Mouse (Mus musculus) lung, postnatal 0 days (tissue): ENCODE measurements around the gene Esp18. TPM values are rescaled to one million over a fixed set of nuclear protein-coding genes. Genes with fewer than 3 reads are reported as not detected.

ENCODE experiments used
- ATAC-seq: fragments of 200-750 bp; cut with Nextera tagmentation; 2 replicates; pipeline ENCODE4 v1.8.0; 2017; ENCODE audit warnings: moderate library complexity
- DNase-seq: peaks from one replicate; pipeline ENCODE4 v3.0.0-alpha.2; 2016; ENCODE audit warnings: low spot score
- H3K27ac ChIP-seq: fragments of 300-500 bp; sonication (generic); 2 replicates; pipeline ENCODE4 v1.5.1; 2014; ENCODE audit warnings: antibody characterized with exemption, mild to moderate bottlenecking, low read length, mixed read lengths
- H3K27me3 ChIP-seq: fragments of 300-500 bp; sonication (generic); replicated peaks from 2 replicates; pipeline ENCODE4 v1.6.1; 2014; ENCODE audit warnings: low read length, mixed read lengths; ENCODE audit not compliant: insufficient read depth
- H3K36me3 ChIP-seq: fragments of 300-500 bp; sonication (generic); 2 replicates; pipeline ENCODE4 v1.6.1; 2014; ENCODE audit warnings: low read length, mixed read lengths; ENCODE audit not compliant: insufficient read depth
- H3K4me1 ChIP-seq: fragments of 300-500 bp; sonication (generic); 2 replicates; pipeline ENCODE4 v1.6.1; 2014; ENCODE audit warnings: antibody characterized with exemption, low read depth, low read length, mixed read lengths; ENCODE audit not compliant: insufficient read depth
- H3K4me2 ChIP-seq: fragments of 300-500 bp; sonication (generic); replicated peaks from 2 replicates; pipeline ENCODE4 v1.6.1; 2014; ENCODE audit warnings: low read depth, mild to moderate bottlenecking, low read length, moderate library complexity, mixed read lengths
- H3K4me3 ChIP-seq: fragments of 300-500 bp; sonication (generic); 2 replicates; pipeline ENCODE4 v1.5.1; 2014; ENCODE audit warnings: low read depth, low read length
- H3K9ac ChIP-seq: fragments of 300-500 bp; sonication (generic); replicated peaks from 2 replicates; pipeline ENCODE4 v1.6.1; 2014; ENCODE audit warnings: low read depth, mild to moderate bottlenecking
- H3K9me3 ChIP-seq: fragments of 300-500 bp; sonication (generic); 2 replicates; pipeline ENCODE4 v1.6.1; 2016; ENCODE audit warnings: low read length, mixed read lengths
- CTCF ChIP-seq: IDR thresholded peaks from 2 replicates; pipeline ENCODE4 v1.5.1; 2016; ENCODE audit warnings: antibody characterized with exemption, mild to moderate bottlenecking
- EP300 ChIP-seq: IDR thresholded peaks from 2 replicates; pipeline ENCODE4 v1.6.1; 2016; ENCODE audit warnings: antibody characterized with exemption, mild to moderate bottlenecking, control low read depth
- WGBS: fragments of 180-500 bp; shearing (Covaris S2); extraction: QIAGEN DNeasy Blood & Tissue Kit; methylation state at CpG from one replicate; pipeline ENCODE4 v1.1.7; 2014; 5-methylcytosine and 5-hydroxymethylcytosine counted together
- microRNA-seq: library from miRNA; unstranded; fragments of <30 nt; microRNA quantifications from one replicate; pipeline ENCODE4, GENCODE M21; 2016
- polyA plus RNA-seq: library from polyadenylated mRNA; unstranded; fragments of >200 nt; fragmentation: Nextera tagmentation; extraction: Ambion mirVana; gene quantifications from 2 replicates; pipeline ENCODE4 v1.2.1, GENCODE M21; 2015

Esp18 gene
- polyA plus RNA-seq = not detected in 2 replicates

DNA sequence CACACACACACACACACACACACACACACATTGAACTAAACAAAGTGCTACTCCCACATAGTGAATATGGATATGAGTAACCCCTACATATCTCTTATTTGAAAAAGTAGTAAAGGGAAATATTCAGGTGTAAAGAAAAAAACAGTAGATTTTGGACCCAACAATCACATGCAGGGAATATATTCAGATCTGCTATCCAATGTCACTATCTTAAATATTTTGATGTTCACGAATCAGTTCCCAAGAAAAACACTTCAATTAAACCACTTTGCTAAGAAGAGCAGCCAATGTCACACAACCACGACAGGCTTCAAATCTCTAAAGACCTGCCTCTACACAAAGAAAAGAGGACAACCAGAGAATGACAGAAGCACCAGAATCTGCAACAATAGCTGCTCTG lies at the start of gene Esp18:
Gene Esp18, plus strand, starts transcription at position 301 of the 400 bp plus-strand sequence.
- no peak for DNase-seq
- no peaks in the 10 kb centered on the region for H3K36me3 ChIP-seq
- H3K27ac ChIP-seq = no peak within 1 kb of the TSS
- H3K9me3 ChIP-seq = no peaks in the 10 kb centered on the region
- H3K9ac ChIP-seq = no peak within 1 kb of the TSS
- H3K27me3 ChIP-seq = no peaks in the 10 kb centered on the region
- no peak for ATAC-seq
- H3K4me3 ChIP-seq = no peak within 1 kb of the TSS
- no peak for TF ChIP-seq CTCF
- TF ChIP-seq EP300 = no peak
- WGBS = 48% methylated on average over 2 of the region's 2 CpGs
- no peak within 1 kb of the TSS for H3K4me2 ChIP-seq
- H3K4me1 ChIP-seq = no peaks in the 10 kb centered on the region

DNA sequence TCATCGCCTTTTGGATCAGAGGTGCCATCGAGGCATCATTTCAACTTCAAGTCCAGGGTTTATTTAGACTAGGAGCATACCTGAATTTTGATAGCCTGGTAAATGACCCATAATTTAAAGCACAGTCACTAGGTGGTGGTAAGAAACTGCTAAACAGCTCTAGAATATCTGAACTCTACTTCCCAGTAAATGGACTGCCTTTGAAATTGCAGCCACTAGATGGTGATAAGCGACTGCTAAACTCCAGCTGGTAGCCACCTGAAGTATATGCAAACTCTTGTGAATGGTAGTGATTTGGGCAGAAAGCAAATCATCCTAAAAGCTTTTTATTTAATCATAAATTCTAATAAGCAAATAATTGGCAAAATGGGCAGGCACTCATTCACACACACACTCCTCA lies 42.8 kb upstream of the Esp18 start:
- H3K36me3 ChIP-seq = no peaks in the 10 kb centered on the region
- no peak overlapping the region for H3K9ac ChIP-seq
- no peak for ATAC-seq
- H3K9me3 ChIP-seq = no peaks in the 10 kb centered on the region
- WGBS = 66% methylated on average over 3 of the region's 3 CpGs
- H3K27me3 ChIP-seq = no peaks in the 10 kb centered on the region
- no peak overlapping the region for H3K4me3 ChIP-seq
- no peak overlapping the region for H3K4me2 ChIP-seq
- no peaks in the 10 kb centered on the region for H3K4me1 ChIP-seq
- DNase-seq = no peak
- no peak for TF ChIP-seq CTCF
- TF ChIP-seq EP300 = no peak
- no peak overlapping the region for H3K27ac ChIP-seq

Small RNA genes lying within 50 kb of the gene (microRNA-seq; reads per million reads assigned to microRNA genes)
- gene Gm26429 = not detected

Other genes with a start within 250 kb of the Esp18 start
- gene Esp16, start 129.8 kb downstream of the Esp18 start, polyA plus RNA-seq = not detected in 2 replicates
- gene Esp15, start 234.6 kb downstream of the Esp18 start, polyA plus RNA-seq = not detected in 2 replicates